Mouse (Mus musculus) cortical plate, adult 2 months (tissue): Measurements from ENCODE around the gene Cldn2.

ENCODE experiments used
- CTCF ChIP-seq: fragments of 200-500 bp; IDR thresholded peaks from 2 replicates; pipeline ENCODE4 v1.5.1; 2011; ENCODE audit warnings: mild to moderate bottlenecking, control low read depth, low read length; ENCODE audit not compliant: insufficient read depth; ENCODE audit errors: extremely low read depth
- POLR2A ChIP-seq: fragments of 200-500 bp; IDR thresholded peaks from 2 replicates; pipeline ENCODE4 v1.6.1; 2011; ENCODE audit warnings: mild to moderate bottlenecking, low read length, control low read depth; ENCODE audit not compliant: insufficient read depth; ENCODE audit errors: extremely low read depth

DNA sequence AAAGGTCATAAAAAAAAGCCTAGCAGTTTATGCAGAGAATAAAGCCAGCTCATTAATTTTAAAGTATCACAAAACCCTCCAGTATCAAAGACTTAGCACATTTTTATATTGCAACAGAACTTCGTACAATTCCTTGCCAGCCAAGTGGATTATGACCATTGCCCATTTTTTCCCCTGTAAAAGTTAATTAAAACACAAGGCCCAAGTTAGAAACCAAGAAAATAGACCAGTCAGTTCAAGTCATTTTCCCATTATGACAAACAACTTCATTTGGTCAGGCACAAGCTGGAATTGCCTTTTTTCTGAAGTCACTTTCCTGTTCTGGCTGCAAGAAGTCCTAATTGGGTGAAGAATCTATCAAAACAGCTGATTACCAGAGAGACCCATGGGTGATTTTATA lies 24.8 kb downstream of the Cldn2 start:
- TF ChIP-seq CTCF (no peak), POLR2A (no peak)
